Mouse (Mus musculus): Measurements from ENCODE around the gene Rb1. TPM values are rescaled to one million over a fixed set of nuclear protein-coding genes. Genes with fewer than 3 reads are reported as not detected.

Rb1 gene
- polyA plus RNA-seq, 1 experiment from 2014 or later, result 24.4 TPM

GRCm38 (mm10) chr14:73146721-73147120 is 178.9 kb downstream of the Rb1 start:
- 67% methylated on average over 3 of the region's 3 CpGs for WGBS
- Histone ChIP-seq H3K27ac (replicated peaks) (no peak overlapping the region), H3K4me1 (peaks cover 31% of the 10 kb centered on the region), H3K27me3 (replicated peaks; ENCODE audit: low read depth, poor library complexity, severe bottlenecking) (no peaks in the 10 kb centered on the region), H3K9me3 (no peaks in the 10 kb centered on the region), H3K4me3 (no peak overlapping the region), H3K36me3 (replicated peaks) (peaks cover 40% of the 10 kb centered on the region)
- DNase-seq (ENCODE audit: low spot score), result no peak

- H3K27ac ChIP-seq (replicated peaks), result no peak overlapping the region
- H3K27me3 ChIP-seq (replicated peaks; ENCODE audit: low read depth, poor library complexity, severe bottlenecking), result no peaks in the 10 kb centered on the region
- DNase-seq (ENCODE audit: low spot score), result no peak
- H3K4me1 ChIP-seq, result peaks cover 36% of the 10 kb centered on the region
- no peak overlapping the region for H3K4me3 ChIP-seq
- peaks cover 36% of the 10 kb centered on the region for H3K36me3 ChIP-seq (replicated peaks)
- WGBS, result 97% methylated on average over 4 of the region's 4 CpGs
- no peaks in the 10 kb centered on the region for H3K9me3 ChIP-seq
Measured at GRCm38 (mm10) chr14:73145531-73145930, 180.1 kb downstream of the Rb1 start.

GRCm38 (mm10) chr14:73143710-73144420 is 181.8 kb downstream of the Rb1 start:
- no peak for DNase-seq (ENCODE audit: low spot score)
- Histone ChIP-seq H3K9me3 (no peaks in the 10 kb centered on the region), H3K27ac (replicated peaks) (peak overlapping the region; percentile 100), H3K27me3 (replicated peaks; ENCODE audit: low read depth, poor library complexity, severe bottlenecking) (no peaks in the 10 kb centered on the region), H3K36me3 (replicated peaks) (peaks cover 34% of the 10 kb centered on the region), H3K4me1 (peaks cover 46% of the 10 kb centered on the region), H3K4me3 (peak overlapping the region; percentile 86)
- WGBS, result 41% methylated on average over 25 of the region's 25 CpGs

DNA sequence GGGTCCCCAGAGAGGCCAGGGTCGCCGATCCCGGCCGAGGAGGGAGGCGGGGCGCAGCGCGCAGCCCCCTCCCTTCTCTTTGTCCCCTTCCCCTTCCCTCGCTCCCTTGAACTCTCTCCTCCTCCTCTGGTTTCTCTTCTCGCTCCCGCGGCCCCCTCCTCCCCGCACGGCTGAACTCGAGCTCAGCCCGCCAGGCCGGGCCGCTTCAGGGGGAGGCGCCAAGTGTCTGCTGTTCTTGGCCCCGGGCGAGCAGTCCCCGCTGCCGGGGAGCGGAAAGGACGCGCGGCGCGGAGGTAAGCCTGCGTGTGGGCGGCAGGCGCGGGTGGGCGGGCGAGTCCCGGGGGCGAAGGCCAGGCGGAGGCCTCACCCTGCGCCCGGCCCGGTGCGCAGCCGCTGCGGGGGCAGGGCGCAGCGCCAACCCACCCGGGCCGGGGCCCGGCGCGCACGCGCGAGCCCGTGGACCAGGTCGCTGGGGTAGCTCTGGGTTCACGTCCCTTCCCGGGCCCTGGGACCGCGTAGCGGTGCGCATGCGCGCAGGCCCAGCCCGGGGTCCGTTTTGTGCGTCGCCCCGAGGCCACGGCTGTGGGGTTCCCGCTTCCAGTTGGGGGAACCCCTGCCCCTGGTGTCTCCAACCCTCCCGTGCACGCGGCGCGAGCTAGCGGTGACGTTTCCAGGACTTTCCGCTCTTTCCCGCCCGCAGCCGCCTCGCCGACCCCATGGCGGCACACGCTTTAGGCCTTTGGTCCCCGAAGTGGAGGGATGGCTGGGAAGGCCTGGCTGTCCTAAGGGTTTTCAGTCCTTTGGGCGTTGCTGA is 182.5 kb downstream of the Rb1 start:
- under 1% methylated on average over 88 of the region's 88 CpGs for WGBS
- Histone ChIP-seq H3K9me3 (no peaks in the 10 kb centered on the region), H3K36me3 (replicated peaks) (peaks cover 30% of the 10 kb centered on the region), H3K4me1 (peaks cover 46% of the 10 kb centered on the region), H3K4me3 (peak overlapping the region; percentile 86), H3K27me3 (replicated peaks; ENCODE audit: low read depth, poor library complexity, severe bottlenecking) (no peaks in the 10 kb centered on the region), H3K27ac (replicated peaks) (peak overlapping the region; percentile 100)
- DNase-seq (ENCODE audit: low spot score), result peak; percentile 90

DNA sequence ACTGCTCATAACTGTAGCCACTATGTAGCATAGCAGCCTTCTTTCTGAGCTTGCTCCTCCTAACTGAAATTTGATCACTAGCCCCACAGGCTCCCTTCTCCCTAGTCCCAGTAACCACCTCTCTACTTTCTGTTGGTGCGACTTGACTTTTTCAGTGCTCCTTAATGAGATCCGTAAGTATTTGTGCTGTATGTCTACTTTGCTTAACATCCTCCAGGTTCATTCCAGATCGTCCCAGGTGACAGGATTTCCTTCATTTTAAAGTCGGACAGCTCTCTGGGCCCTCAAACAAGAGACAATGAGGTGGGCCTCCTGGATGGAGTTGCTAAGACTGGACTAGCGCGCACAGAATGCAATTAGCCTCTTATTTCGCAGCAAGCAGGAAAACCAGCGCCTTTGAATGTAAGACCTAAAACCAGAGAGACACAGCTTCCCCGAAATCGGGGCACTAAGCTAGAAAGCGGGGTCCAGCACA is 183.2 kb downstream of the Rb1 start:
- Histone ChIP-seq H3K4me3 (peak overlapping the region; percentile 86), H3K4me1 (peaks cover 46% of the 10 kb centered on the region), H3K27me3 (replicated peaks; ENCODE audit: low read depth, poor library complexity, severe bottlenecking) (no peaks in the 10 kb centered on the region), H3K9me3 (no peaks in the 10 kb centered on the region), H3K36me3 (replicated peaks) (peaks cover 25% of the 10 kb centered on the region), H3K27ac (replicated peaks) (peak overlapping the region; percentile 100)
- DNase-seq (ENCODE audit: low spot score), result no peak
- under 1% methylated on average over 11 of the region's 11 CpGs for WGBS

DNA sequence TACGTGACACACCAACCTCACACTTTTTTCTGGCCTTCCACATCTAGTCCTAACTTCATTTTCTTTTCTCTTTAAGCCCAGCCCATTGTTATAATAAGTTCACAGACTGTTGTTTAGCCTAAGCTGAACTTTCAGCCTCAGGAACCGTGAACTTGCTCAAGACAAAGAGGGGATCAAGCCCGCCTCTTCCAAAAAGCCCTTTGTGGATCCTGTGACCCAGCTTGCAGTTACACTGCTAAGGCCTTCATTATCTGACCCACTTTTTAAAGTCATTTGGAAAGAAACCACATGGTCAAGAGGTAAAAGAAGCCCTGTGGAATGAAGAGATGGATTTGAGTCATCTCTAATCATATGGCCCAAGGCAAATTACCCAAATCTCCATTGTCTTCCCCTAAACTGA is 183.8 kb downstream of the Rb1 start:
- 0 out of 2 replicates have a peak overlapping the region, but pooled peaks have one; percentile 1 for H3K4me3 ChIP-seq
- peak overlapping the region; percentile 60 for H3K27ac ChIP-seq (replicated peaks)
- H3K4me1 ChIP-seq, result peaks cover 46% of the 10 kb centered on the region
- no peak for DNase-seq (ENCODE audit: low spot score)
- H3K27me3 ChIP-seq (replicated peaks; ENCODE audit: low read depth, poor library complexity, severe bottlenecking), result no peaks in the 10 kb centered on the region
- WGBS, result 78% methylated on average over 3 of the region's 3 CpGs
- no peaks in the 10 kb centered on the region for H3K9me3 ChIP-seq
- H3K36me3 ChIP-seq (replicated peaks), result peaks cover 18% of the 10 kb centered on the region

GRCm38 (mm10) chr14:73139866-73140265 is 185.8 kb downstream of the Rb1 start:
- Histone ChIP-seq H3K27me3 (replicated peaks; ENCODE audit: low read depth, poor library complexity, severe bottlenecking) (no peaks in the 10 kb centered on the region), H3K27ac (replicated peaks) (no peak overlapping the region), H3K36me3 (replicated peaks) (peaks cover 2% of the 10 kb centered on the region), H3K9me3 (no peaks in the 10 kb centered on the region), H3K4me3 (no peak overlapping the region), H3K4me1 (peaks cover 38% of the 10 kb centered on the region)
- DNase-seq (ENCODE audit: low spot score), result no peak
- WGBS, result 50% methylated on average over 5 of the region's 5 CpGs

DNA sequence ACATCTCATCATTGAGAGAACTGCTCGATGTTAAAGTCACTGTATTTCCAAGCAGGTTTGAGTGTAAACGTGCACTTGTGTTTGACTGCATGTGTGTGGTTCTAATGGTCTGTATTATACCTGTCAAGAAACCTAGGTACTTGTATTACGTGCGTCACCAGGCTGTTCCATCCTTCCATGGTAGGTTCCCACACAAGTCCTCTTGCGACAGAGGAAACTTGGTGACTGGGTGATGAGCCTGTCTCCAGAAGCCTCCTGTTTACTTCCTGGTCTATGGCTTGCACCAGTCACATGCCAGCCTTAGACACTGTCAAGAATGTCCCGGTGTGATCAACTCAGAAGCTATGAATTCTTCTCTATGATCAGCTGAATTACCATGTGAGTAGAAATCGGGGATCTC is 187.1 kb downstream of the Rb1 start:
- H3K27ac ChIP-seq (replicated peaks), result no peak overlapping the region
- H3K36me3 ChIP-seq (replicated peaks), result no peaks in the 10 kb centered on the region
- H3K27me3 ChIP-seq (replicated peaks; ENCODE audit: low read depth, poor library complexity, severe bottlenecking), result no peaks in the 10 kb centered on the region
- peaks cover 24% of the 10 kb centered on the region for H3K4me1 ChIP-seq
- H3K9me3 ChIP-seq, result no peaks in the 10 kb centered on the region
- WGBS, result 92% methylated on average over 7 of the region's 7 CpGs
- DNase-seq (ENCODE audit: low spot score), result no peak
- no peak overlapping the region for H3K4me3 ChIP-seq

DNA sequence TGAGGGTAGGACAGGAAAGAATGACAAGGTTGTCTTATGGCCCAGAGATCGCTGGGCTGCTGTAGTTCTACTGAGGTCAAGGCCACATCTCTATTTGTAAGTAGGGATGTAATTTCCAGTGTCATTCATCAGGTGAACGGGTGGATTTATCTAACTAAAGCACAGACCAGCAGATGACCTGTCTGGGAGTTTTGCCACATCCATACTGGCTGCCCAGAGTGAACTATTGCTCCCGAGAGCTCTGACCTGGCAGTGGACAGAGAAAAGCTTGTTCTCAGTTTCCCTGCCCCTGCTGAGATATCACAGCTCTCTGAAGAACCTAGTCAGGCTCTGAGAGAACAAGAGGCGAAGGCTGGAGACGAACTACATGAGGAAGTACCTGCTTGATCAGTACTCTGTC is 188.4 kb downstream of the Rb1 start:
- 79% methylated on average over 5 of the region's 5 CpGs for WGBS
- no peaks in the 10 kb centered on the region for H3K36me3 ChIP-seq (replicated peaks)
- no peaks in the 10 kb centered on the region for H3K9me3 ChIP-seq
- no peak for DNase-seq (ENCODE audit: low spot score)
- H3K27ac ChIP-seq (replicated peaks), result no peak overlapping the region
- H3K4me1 ChIP-seq, result peaks cover 20% of the 10 kb centered on the region
- H3K4me3 ChIP-seq, result no peak overlapping the region
- no peaks in the 10 kb centered on the region for H3K27me3 ChIP-seq (replicated peaks; ENCODE audit: low read depth, poor library complexity, severe bottlenecking)

MicroRNAs within 50 kb of the gene (microRNA counts, 519-probe panel; counts per million panel counts)
- microRNA mmu-miR-687, result 188 counts per million, percentile 57 among the panel's probes with 10 or more counts

Small RNA genes lying within 50 kb of the gene (microRNA-seq; reads per million reads assigned to microRNA genes)
- not detected for gene Mir687

Other genes starting within 250 kb of the Rb1 start
- 171 and 180 TPM in 2 replicates for gene Rcbtb2, start 202.8 kb downstream of the Rb1 start, polyA plus RNA-seq (2016; fragmentation: Nextera tagmentation; extraction: Ambion mirVana)
- 18.0 and 18.1 TPM in 2 replicates for gene Lpar6, start 87.9 kb downstream of the Rb1 start, polyA plus RNA-seq (2016; fragmentation: Nextera tagmentation; extraction: Ambion mirVana)
- gene Itm2b, start 59.5 kb upstream of the Rb1 start, polyA plus RNA-seq (2016; fragmentation: Nextera tagmentation; extraction: Ambion mirVana), result 197 and 226 TPM in 2 replicates
- gene Med4, start 184.2 kb upstream of the Rb1 start, polyA plus RNA-seq (2016; fragmentation: Nextera tagmentation; extraction: Ambion mirVana), result 118 and 122 TPM in 2 replicates
- 101 TPM in 2 replicates for gene Sucla2, start 199.5 kb upstream of the Rb1 start, polyA plus RNA-seq (2016; fragmentation: Nextera tagmentation; extraction: Ambion mirVana)
- gene Nudt15, start 222.4 kb upstream of the Rb1 start, polyA plus RNA-seq (2016; fragmentation: Nextera tagmentation; extraction: Ambion mirVana), result 6.9 and 8.5 TPM in 2 replicates